Mouse (Mus musculus): ENCODE measurements around the gene Slc2a9.
A peak's percentile ranks its signal among the peaks of the same experiment; 100 is the strongest.

Slc2a9 gene

GRCm38 (mm10) chr5:38502992-38503391 is at the start of gene Slc2a9:
TSS of gene Slc2a9 (minus strand) at chr5:38503143.
- no peak for DNase-seq

GRCm38 (mm10) chr5:38552615-38553014 is 49.7 kb upstream of the Slc2a9 start:
- DNase-seq = no peak

GRCm38 (mm10) chr5:38550221-38550768 is 47.4 kb upstream of the Slc2a9 start:
- no peak for DNase-seq

- DNase-seq = no peak
Observed at GRCm38 (mm10) chr5:38549461-38549909, 46.5 kb upstream of the Slc2a9 start.

GRCm38 (mm10) chr5:38547375-38547774 is 44.4 kb upstream of the Slc2a9 start:
- no peak for DNase-seq

GRCm38 (mm10) chr5:38544423-38545415 is 41.8 kb upstream of the Slc2a9 start:
- peak; percentile 54 for DNase-seq

GRCm38 (mm10) chr5:38543496-38544217 is 40.7 kb upstream of the Slc2a9 start:
- DNase-seq = peak; percentile 54

GRCm38 (mm10) chr5:38541728-38542127 is 38.8 kb upstream of the Slc2a9 start:
- no peak for DNase-seq

GRCm38 (mm10) chr5:38540898-38541297 is 38.0 kb upstream of the Slc2a9 start:
- DNase-seq = no peak

- DNase-seq = no peak
Observed at GRCm38 (mm10) chr5:38538508-38538907, 35.6 kb upstream of the Slc2a9 start.

GRCm38 (mm10) chr5:38537845-38538244 is 34.9 kb upstream of the Slc2a9 start:
- no peak for DNase-seq

GRCm38 (mm10) chr5:38536822-38537221 is 33.9 kb upstream of the Slc2a9 start:
- no peak for DNase-seq

- no peak for DNase-seq
Observed at GRCm38 (mm10) chr5:38532084-38532483, 29.1 kb upstream of the Slc2a9 start.

- no peak for DNase-seq
Observed at GRCm38 (mm10) chr5:38529724-38530428, 26.9 kb upstream of the Slc2a9 start.

- no peak for DNase-seq
Observed at GRCm38 (mm10) chr5:38522977-38523376, 20.0 kb upstream of the Slc2a9 start.

- DNase-seq = no peak
Observed at GRCm38 (mm10) chr5:38520838-38521237, 17.9 kb upstream of the Slc2a9 start.

GRCm38 (mm10) chr5:38516267-38516666 is 13.3 kb upstream of the Slc2a9 start:
- DNase-seq = peak; percentile 32

GRCm38 (mm10) chr5:38512991-38513390 is 10.0 kb upstream of the Slc2a9 start:
- DNase-seq = no peak

- no peak for DNase-seq
Observed at GRCm38 (mm10) chr5:38509568-38509967, 6.6 kb upstream of the Slc2a9 start.

- DNase-seq = no peak
Observed at GRCm38 (mm10) chr5:38505435-38505765, 2.5 kb upstream of the Slc2a9 start.

- DNase-seq = no peak
Observed at GRCm38 (mm10) chr5:38504747-38505434, 1.9 kb upstream of the Slc2a9 start.

- DNase-seq = no peak
Observed at GRCm38 (mm10) chr5:38504116-38504515, 1.2 kb upstream of the Slc2a9 start.
